Mouse (Mus musculus) hindbrain, embryonic 16.5 days (tissue): ENCODE measurements around the gene Zfp651. TPM values are rescaled to one million over a fixed set of nuclear protein-coding genes. Genes with fewer than 3 reads are reported as not detected.

Source experiments
- ATAC-seq: fragments of 200-750 bp; cut with Nextera tagmentation; 2 replicates; pipeline ENCODE4 v1.8.0; 2017; ENCODE audit warnings: moderate TSS enrichment, moderate library complexity
- H3K27ac ChIP-seq: fragments of 300-500 bp; sonication (generic); 2 replicates; pipeline ENCODE4 v1.5.1; 2014; ENCODE audit warnings: low read depth, mild to moderate bottlenecking, control low read depth, low read length, moderate library complexity
- H3K27me3 ChIP-seq: fragments of 300-500 bp; sonication (generic); replicated peaks from 2 replicates; pipeline ENCODE4 v1.6.1; 2014; ENCODE audit warnings: low read length; ENCODE audit not compliant: control insufficient read depth, insufficient read depth
- H3K36me3 ChIP-seq: fragments of 300-500 bp; sonication (generic); 2 replicates; pipeline ENCODE4 v1.6.1; 2014; ENCODE audit warnings: mild to moderate bottlenecking, low read length, moderate library complexity, mixed read lengths; ENCODE audit not compliant: control insufficient read depth, insufficient read depth
- H3K4me1 ChIP-seq: fragments of 300-500 bp; sonication (generic); 2 replicates; pipeline ENCODE4 v1.6.1; 2014; ENCODE audit warnings: low read depth, low read length; ENCODE audit not compliant: control insufficient read depth, insufficient read depth
- H3K4me2 ChIP-seq: fragments of 300-500 bp; sonication (generic); 2 replicates; pipeline ENCODE4 v1.6.1; 2014; ENCODE audit warnings: mild to moderate bottlenecking, low read length, control low read depth, moderate library complexity
- H3K4me3 ChIP-seq: fragments of 300-500 bp; sonication (generic); 2 replicates; pipeline ENCODE4 v1.5.1; 2014; ENCODE audit warnings: mild to moderate bottlenecking, low read length, control low read depth, moderate library complexity
- H3K9ac ChIP-seq: fragments of 300-500 bp; sonication (generic); 2 replicates; pipeline ENCODE4 v1.6.1; 2014; ENCODE audit warnings: low read depth, mild to moderate bottlenecking, control low read depth, low read length, moderate library complexity
- H3K9me3 ChIP-seq: fragments of 300-500 bp; sonication (generic); 2 replicates; pipeline ENCODE4 v1.6.1; 2014; ENCODE audit warnings: mild to moderate bottlenecking, low read length, moderate library complexity; ENCODE audit not compliant: control insufficient read depth
- WGBS: fragments of 180-500 bp; shearing (Covaris S2); extraction: QIAGEN DNeasy Blood & Tissue Kit; methylation state at CpG from one replicate; pipeline ENCODE4 v1.1.7; 2014; 5-methylcytosine and 5-hydroxymethylcytosine counted together
- polyA plus RNA-seq: library from polyadenylated mRNA; unstranded; fragments of >200 nt; fragmentation: Nextera tagmentation; extraction: Ambion mirVana; gene quantifications from 2 replicates; pipeline ENCODE4 v1.2.1, GENCODE M21; 2015

Zfp651 gene
- polyA plus RNA-seq, 1 experiment from 2014 or later = 15.0 TPM

- Histone ChIP-seq H3K4me2 (peak overlapping the region; percentile 80), H3K4me3 (peak overlapping the region; percentile 45), H3K27me3 (peaks cover 9% of the 10 kb centered on the region), H3K9me3 (no peaks in the 10 kb centered on the region), H3K9ac (peak overlapping the region; percentile 48), H3K4me1 (peaks cover 5% of the 10 kb centered on the region), H3K36me3 (no peaks in the 10 kb centered on the region), H3K27ac (no peak overlapping the region)
- 11% methylated on average over 54 of the region's 54 CpGs for WGBS
- peak; percentile 74 for ATAC-seq
Measured at GRCm38 (mm10) chr9:121778066-121778624, 19.0 kb downstream of the Zfp651 start.

- H3K9ac ChIP-seq = no peak overlapping the region
- no peak for ATAC-seq
Measured at GRCm38 (mm10) chr9:121784801-121785200, 25.7 kb downstream of the Zfp651 start.

GRCm38 (mm10) chr9:121785261-121785660, 26.1 kb downstream of the Zfp651 start:
- 87% methylated on average over 8 of the region's 8 CpGs for WGBS
- Histone ChIP-seq H3K27ac (no peak overlapping the region), H3K27me3 (no peaks in the 10 kb centered on the region; the same call in 1 of the 2 replicates), H3K9me3 (no peaks in the 10 kb centered on the region), H3K4me1 (no peaks in the 10 kb centered on the region), H3K4me3 (no peak overlapping the region), H3K36me3 (no peaks in the 10 kb centered on the region), H3K9ac (no peak overlapping the region), H3K4me2 (no peak overlapping the region)
- no peak for ATAC-seq

More at GRCm38 (mm10) chr9:121784801-121785200, 25.7 kb downstream of the Zfp651 start:
- H3K4me1 ChIP-seq = no peaks in the 10 kb centered on the region
- H3K27me3 ChIP-seq = no peaks in the 10 kb centered on the region; the same call in 1 of the 2 replicates
- WGBS = 90% methylated on average over 12 of the region's 12 CpGs
- H3K36me3 ChIP-seq = no peaks in the 10 kb centered on the region
- no peak overlapping the region for H3K4me2 ChIP-seq
- H3K9me3 ChIP-seq = no peaks in the 10 kb centered on the region
- H3K4me3 ChIP-seq = no peak overlapping the region
- H3K27ac ChIP-seq = no peak overlapping the region

- Histone ChIP-seq H3K27ac (no peak overlapping the region), H3K27me3 (no peaks in the 10 kb centered on the region; the same call in 1 of the 2 replicates), H3K4me3 (no peak overlapping the region), H3K4me2 (no peak overlapping the region), H3K4me1 (no peaks in the 10 kb centered on the region; the same call in 1 of the 2 replicates), H3K9ac (no peak overlapping the region), H3K9me3 (no peaks in the 10 kb centered on the region), H3K36me3 (no peaks in the 10 kb centered on the region)
- 81% methylated on average over 2 of the region's 2 CpGs for WGBS
- no peak for ATAC-seq
Measured at GRCm38 (mm10) chr9:121786359-121786758, 27.2 kb downstream of the Zfp651 start.

GRCm38 (mm10) chr9:121791206-121791605, 32.1 kb downstream of the Zfp651 start:
- H3K9me3 ChIP-seq = no peaks in the 10 kb centered on the region
- H3K4me2 ChIP-seq = no peak overlapping the region
- no peaks in the 10 kb centered on the region for H3K36me3 ChIP-seq
- H3K27ac ChIP-seq = no peak overlapping the region
- no peak overlapping the region for H3K4me3 ChIP-seq
- no peak overlapping the region for H3K9ac ChIP-seq
- WGBS = 21% methylated on average over 5 of the region's 5 CpGs
- no peak for ATAC-seq
- peaks cover 2% of the 10 kb centered on the region; the same call in 1 of the 2 replicates for H3K27me3 ChIP-seq
- peaks cover 2% of the 10 kb centered on the region; the same call in 1 of the 2 replicates for H3K4me1 ChIP-seq

- H3K36me3 ChIP-seq = no peaks in the 10 kb centered on the region
- no peak within 1 kb of the TSS for H3K4me3 ChIP-seq
- H3K9me3 ChIP-seq = no peaks in the 10 kb centered on the region
- no peak within 1 kb of the TSS for H3K4me2 ChIP-seq
- peaks cover 2% of the 10 kb centered on the region; the same call in 1 of the 2 replicates for H3K4me1 ChIP-seq
- peaks cover 2% of the 10 kb centered on the region; the same call in 1 of the 2 replicates for H3K27me3 ChIP-seq
- no peak within 1 kb of the TSS for H3K9ac ChIP-seq
- H3K27ac ChIP-seq = no peak within 1 kb of the TSS
- WGBS = 50% methylated on average over 24 of the region's 24 CpGs
- ATAC-seq = 0 out of 2 replicates have a peak, but pooled peaks have one; percentile 32
Measured at GRCm38 (mm10) chr9:121791757-121792521, 32.8 kb downstream of the Zfp651 start, which contains the start of gene Hhatl. Gene Hhatl (minus strand): TSS chr9:121792507.

- no peak overlapping the region for H3K9ac ChIP-seq
- H3K36me3 ChIP-seq = no peaks in the 10 kb centered on the region
- ATAC-seq = peak; percentile 67
- 0 out of 2 replicates have a peak, but pooled peaks cover 2% of the 10 kb centered on the region for H3K27me3 ChIP-seq
- no peak overlapping the region for H3K4me3 ChIP-seq
- 29% methylated on average over 1 of the region's 1 CpGs for WGBS
- H3K4me2 ChIP-seq = no peak overlapping the region
- H3K4me1 ChIP-seq = peaks cover 2% of the 10 kb centered on the region; the same call in 1 of the 2 replicates
- no peaks in the 10 kb centered on the region for H3K9me3 ChIP-seq
- no peak overlapping the region for H3K27ac ChIP-seq
Measured at GRCm38 (mm10) chr9:121794972-121795539, 35.9 kb downstream of the Zfp651 start.

GRCm38 (mm10) chr9:121797722-121798121, 38.6 kb downstream of the Zfp651 start:
- Histone ChIP-seq H3K27me3 (no peaks in the 10 kb centered on the region), H3K4me3 (no peak overlapping the region), H3K4me1 (no peaks in the 10 kb centered on the region; the same call in 1 of the 2 replicates), H3K9me3 (no peaks in the 10 kb centered on the region), H3K27ac (no peak overlapping the region), H3K36me3 (no peaks in the 10 kb centered on the region), H3K9ac (no peak overlapping the region), H3K4me2 (no peak overlapping the region)
- WGBS = 33% methylated on average over 12 of the region's 12 CpGs
- no peak for ATAC-seq
